Mouse (Mus musculus) heart, embryonic 14.5 days (tissue): Measurements from ENCODE around the gene AC140267.1. TPM values are rescaled to one million over a fixed set of nuclear protein-coding genes. Genes with fewer than 3 reads are reported as not detected.

Source experiments
- ATAC-seq: fragments of 200-750 bp; cut with Nextera tagmentation; 2 replicates; pipeline ENCODE4 v1.8.0; 2017; ENCODE audit warnings: low read depth, moderate TSS enrichment; ENCODE audit not compliant: insufficient number of reproducible peaks, insufficient read depth, low FRiP score
- H3K27ac ChIP-seq, 2 experiments: fragments of 200-500 bp in 1 of 2; fragments of 300-500 bp in 1 of 2; sonication (generic) in 1 of 2; replicated peaks in 1 of 2; 2 replicates each; pipeline ENCODE4 v1.5.1; 2012 to 2014; ENCODE audit warnings: low read depth in 2 of 2, low read length in 2 of 2, control low read depth in 1 of 2, mild to moderate bottlenecking in 1 of 2, mixed read lengths in 1 of 2; ENCODE audit not compliant: control insufficient read depth in 1 of 2, insufficient read depth in 1 of 2
- H3K27me3 ChIP-seq: fragments of 300-500 bp; sonication (generic); 2 replicates; pipeline ENCODE4 v1.6.1; 2014; ENCODE audit warnings: mild to moderate bottlenecking, low read length, control low read depth; ENCODE audit not compliant: control insufficient read depth, insufficient read depth
- H3K36me3 ChIP-seq: fragments of 300-500 bp; sonication (generic); 2 replicates; pipeline ENCODE4 v1.6.1; 2014; ENCODE audit warnings: mild to moderate bottlenecking, control low read depth, low read length, mixed read lengths; ENCODE audit not compliant: control insufficient read depth, insufficient read depth
- H3K4me1 ChIP-seq, 2 experiments: fragments of 200-500 bp in 1 of 2; fragments of 300-500 bp in 1 of 2; sonication (generic) in 1 of 2; 2 replicates each; pipeline ENCODE4 v1.6.1; 2012 to 2014; ENCODE audit warnings: low read length in 2 of 2, control low read depth in 1 of 2, mixed read lengths in 1 of 2; ENCODE audit not compliant: control insufficient read depth in 2 of 2, insufficient read depth in 2 of 2
- H3K4me2 ChIP-seq: fragments of 300-500 bp; sonication (generic); 2 replicates; pipeline ENCODE4 v1.6.1; 2014; ENCODE audit warnings: mild to moderate bottlenecking, low read length
- H3K4me3 ChIP-seq, 2 experiments: fragments of 200-500 bp in 1 of 2; fragments of 300-500 bp in 1 of 2; sonication (generic) in 1 of 2; 2 replicates each; pipeline ENCODE4 v1.5.1; 2012 to 2014; ENCODE audit warnings: low read length in 2 of 2, mild to moderate bottlenecking in 2 of 2, control low read depth in 1 of 2, low read depth in 1 of 2, moderate library complexity in 1 of 2; ENCODE audit not compliant: control insufficient read depth in 1 of 2, insufficient read depth in 1 of 2
- H3K9ac ChIP-seq: fragments of 300-500 bp; sonication (generic); 2 replicates; pipeline ENCODE4 v1.6.1; 2014; ENCODE audit warnings: mild to moderate bottlenecking, low read length
- H3K9me3 ChIP-seq: fragments of 300-500 bp; sonication (generic); 2 replicates; pipeline ENCODE4 v1.6.1; 2016; ENCODE audit warnings: low read length, control low read depth; ENCODE audit not compliant: control insufficient read depth
- WGBS: fragments of 180-500 bp; shearing (Covaris S2); extraction: QIAGEN DNeasy Blood & Tissue Kit; methylation state at CpG from one replicate; pipeline ENCODE4 v1.1.7; 2014; 5-methylcytosine and 5-hydroxymethylcytosine counted together
- polyA plus RNA-seq: library from polyadenylated mRNA; unstranded; fragments of >200 nt; fragmentation: Nextera tagmentation; extraction: Ambion mirVana; gene quantifications from 2 replicates; pipeline ENCODE4 v1.2.1, GENCODE M21; 2014

The AC140267.1 gene
- polyA plus RNA-seq, 1 experiment from 2014 or later, result not detected

DNA sequence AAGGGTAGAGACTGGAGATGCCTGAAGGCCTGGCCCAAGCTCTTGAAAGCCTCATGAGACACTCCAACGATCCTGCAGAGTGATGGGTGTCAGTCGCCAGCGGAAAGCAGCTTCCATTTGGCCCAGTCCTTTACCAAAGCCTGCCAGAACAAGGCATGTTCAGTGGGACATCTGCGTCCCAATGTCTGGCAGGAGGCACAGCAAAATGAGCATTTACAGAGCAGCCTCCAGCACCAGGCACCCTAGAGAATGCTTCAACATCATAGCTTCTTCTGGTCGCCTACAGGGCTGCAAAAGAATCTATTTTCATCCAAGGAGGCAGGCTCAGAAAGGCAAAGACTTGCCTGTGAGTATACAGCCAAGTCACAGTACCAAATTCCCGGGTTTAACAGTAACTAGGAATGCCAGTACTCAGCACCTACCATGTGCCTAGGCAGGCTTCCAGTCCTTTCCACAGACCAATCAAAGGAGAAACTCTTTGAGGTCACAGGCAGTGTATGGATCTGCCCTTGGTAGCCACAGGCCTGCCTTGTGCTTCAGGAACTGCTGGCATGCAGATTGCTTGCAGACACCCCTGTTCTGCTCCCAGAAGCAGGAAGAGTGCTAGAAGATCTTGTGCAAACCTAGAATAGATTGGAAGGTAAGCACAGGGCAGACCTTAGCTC lies 33.4 kb upstream of the AC140267.1 start:
- Histone ChIP-seq H3K4me2 (no peak overlapping the region), H3K36me3 (no peaks in the 10 kb centered on the region), H3K4me1 (no peaks in the 10 kb centered on the region), H3K9ac (no peak overlapping the region), H3K9me3 (no peaks in the 10 kb centered on the region), H3K27ac (no peak overlapping the region), H3K27me3 (no peaks in the 10 kb centered on the region), H3K4me3 (no peak overlapping the region)
- no peak for ATAC-seq
- WGBS, result 68% methylated on average over 6 of the region's 6 CpGs

DNA sequence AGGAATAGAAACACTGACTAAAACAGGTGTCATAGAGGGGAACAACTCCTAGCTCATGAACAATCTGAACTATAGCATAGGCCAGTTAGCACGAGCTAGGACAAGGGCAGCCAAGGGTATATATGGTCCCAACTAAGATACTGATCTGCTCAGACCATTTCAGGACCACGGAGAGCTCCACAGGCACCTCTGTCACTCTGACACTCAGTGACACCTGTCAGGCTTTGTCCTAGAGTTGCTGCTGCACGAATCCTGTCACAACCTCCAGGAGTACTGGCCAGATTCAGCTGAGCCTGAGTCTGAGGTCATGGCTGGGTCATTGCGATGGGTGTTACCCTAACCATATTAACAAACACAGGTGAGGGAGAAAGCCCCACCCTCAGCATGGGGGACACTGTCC lies 32.2 kb upstream of the AC140267.1 start:
- H3K4me1 ChIP-seq, result no peaks in the 10 kb centered on the region

DNA sequence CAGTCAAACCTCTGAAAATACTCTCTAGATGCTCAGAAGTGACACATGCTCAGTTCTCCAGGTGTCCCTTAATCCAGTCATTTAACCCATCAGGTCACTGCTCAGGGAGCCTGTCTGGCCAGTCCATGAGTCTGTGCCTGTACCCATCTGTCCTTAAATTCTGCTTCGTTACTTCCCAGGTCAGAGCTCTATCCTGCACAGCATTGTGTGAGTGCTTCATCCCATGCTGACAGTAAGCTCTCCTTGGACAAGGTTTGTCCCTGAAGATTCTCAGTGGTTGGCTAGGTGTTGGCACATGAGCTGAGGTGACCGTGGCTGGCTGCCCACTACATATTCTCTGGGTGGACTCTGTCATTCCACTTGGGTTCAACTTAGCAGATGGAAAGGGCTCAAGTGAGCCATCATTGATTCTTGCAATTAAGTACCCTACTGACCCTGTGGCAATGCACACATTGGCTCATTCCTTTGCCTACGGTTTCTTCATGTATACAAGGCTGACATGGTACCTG lies 29.5 kb upstream of the AC140267.1 start:
- Histone ChIP-seq H3K4me3 (no peak overlapping the region), H3K4me1 (no peaks in the 10 kb centered on the region), H3K36me3 (no peaks in the 10 kb centered on the region), H3K27me3 (no peaks in the 10 kb centered on the region), H3K27ac (no peak overlapping the region), H3K9me3 (no peaks in the 10 kb centered on the region), H3K4me2 (no peak overlapping the region), H3K9ac (no peak overlapping the region)
- no peak for ATAC-seq
- WGBS, result 79% methylated on average over 3 of the region's 3 CpGs

More for the DNA sequence above, 32.2 kb upstream of the AC140267.1 start:
- Histone ChIP-seq H3K9ac (no peak overlapping the region), H3K9me3 (no peaks in the 10 kb centered on the region), H3K4me3 (no peak overlapping the region), H3K36me3 (no peaks in the 10 kb centered on the region), H3K4me2 (no peak overlapping the region), H3K27me3 (no peaks in the 10 kb centered on the region), H3K27ac (no peak overlapping the region)
- 26% methylated on average over 4 of the region's 4 CpGs for WGBS
- ATAC-seq, result no peak

DNA sequence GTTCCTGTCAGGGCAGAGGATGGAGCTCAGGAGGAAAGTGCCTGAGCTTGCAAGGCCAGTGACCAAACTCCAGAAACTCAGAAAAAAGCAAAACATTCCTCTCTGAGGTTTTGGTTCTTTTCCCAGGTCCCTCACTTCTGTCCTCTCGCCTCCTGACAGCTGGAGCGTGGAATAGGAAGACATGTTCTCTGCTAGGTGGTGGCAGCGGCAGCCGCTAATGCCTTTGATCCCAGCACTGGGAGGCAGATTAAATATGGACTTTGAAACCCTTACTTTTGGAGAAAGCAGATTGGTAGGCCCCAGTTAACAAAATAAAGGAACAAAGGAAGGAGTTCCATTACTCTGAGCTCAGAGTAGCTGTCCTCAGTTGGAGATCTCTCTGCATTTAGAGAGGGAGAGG lies 27.2 kb upstream of the AC140267.1 start:
- Histone ChIP-seq H3K9ac (no peak overlapping the region), H3K4me3 (no peak overlapping the region), H3K36me3 (no peaks in the 10 kb centered on the region), H3K9me3 (no peaks in the 10 kb centered on the region), H3K4me1 (no peaks in the 10 kb centered on the region), H3K27me3 (no peaks in the 10 kb centered on the region), H3K27ac (no peak overlapping the region), H3K4me2 (no peak overlapping the region)
- no peak for ATAC-seq
- 45% methylated on average over 4 of the region's 4 CpGs for WGBS

DNA sequence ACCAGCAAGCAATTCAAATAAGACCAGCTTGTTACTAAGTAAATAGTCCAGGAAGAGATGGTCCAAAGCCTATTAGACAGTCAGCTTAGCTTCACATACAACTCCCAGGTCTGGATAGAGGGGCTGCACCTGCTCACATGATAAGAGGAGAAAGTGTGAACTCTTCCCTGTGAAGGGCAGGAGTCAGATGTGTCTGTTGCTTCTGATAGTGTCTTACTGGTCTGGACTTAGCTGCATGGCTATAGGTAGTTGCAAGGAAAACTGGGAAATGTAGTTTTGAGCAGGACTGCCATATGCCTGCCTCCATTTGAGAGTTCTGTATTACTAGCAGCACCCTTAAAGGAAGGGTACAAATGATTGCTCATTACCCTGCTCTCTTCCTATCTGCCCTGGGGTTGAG lies 21.9 kb upstream of the AC140267.1 start:
- H3K9me3 ChIP-seq, result no peaks in the 10 kb centered on the region
- H3K36me3 ChIP-seq, result no peaks in the 10 kb centered on the region
- H3K9ac ChIP-seq, result no peak overlapping the region
- H3K4me1 ChIP-seq, result no peaks in the 10 kb centered on the region
- H3K4me3 ChIP-seq, result no peak overlapping the region
- no peak overlapping the region for H3K4me2 ChIP-seq
- no peak overlapping the region for H3K27ac ChIP-seq
- no peak for ATAC-seq
- H3K27me3 ChIP-seq, result no peaks in the 10 kb centered on the region

DNA sequence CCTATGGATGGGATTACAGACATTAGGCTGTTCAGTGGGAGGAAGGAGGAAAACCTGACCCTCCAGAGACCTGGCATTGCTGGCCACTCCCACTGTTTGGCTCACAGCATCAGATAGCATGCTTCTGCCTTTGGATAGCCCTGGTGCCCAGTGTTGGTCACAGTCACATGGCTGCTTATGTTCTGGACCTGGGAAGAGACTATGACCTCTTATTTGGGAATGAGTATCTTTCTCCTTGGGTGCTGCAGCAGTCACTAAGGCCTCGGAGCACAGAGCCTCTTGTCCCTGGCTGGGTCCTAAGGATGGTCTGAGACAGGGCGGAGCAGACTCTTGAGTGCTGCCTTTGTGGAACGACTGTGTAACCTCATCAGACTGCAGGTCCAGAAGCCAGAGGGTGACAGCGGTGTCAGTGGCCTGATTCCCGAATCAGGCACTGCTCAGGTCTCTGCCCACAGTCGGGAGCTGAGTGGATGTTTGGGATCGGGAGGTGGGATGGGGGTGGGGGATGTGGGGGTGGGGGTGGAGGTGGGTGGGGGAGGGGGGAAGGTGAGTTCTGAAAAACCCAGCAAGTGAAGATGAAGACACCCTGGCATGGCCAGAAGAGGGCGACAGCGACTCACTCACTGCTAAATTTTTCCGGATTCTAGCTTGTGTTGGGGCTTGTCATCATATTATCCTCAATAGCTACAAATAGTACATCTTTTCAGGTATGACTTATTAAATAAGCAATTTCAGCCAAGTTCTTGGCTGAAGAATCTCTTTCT lies 19.7 kb upstream of the AC140267.1 start:
- Histone ChIP-seq H3K36me3 (no peaks in the 10 kb centered on the region), H3K9ac (no peak overlapping the region), H3K4me1 (peaks cover 6 to 7% of the 10 kb centered on the region in 2 experiments; a peak in 2 of 4 replicates), H3K4me3 (no peak overlapping the region), H3K4me2 (no peak overlapping the region), H3K27ac (no peak overlapping the region), H3K9me3 (no peaks in the 10 kb centered on the region), H3K27me3 (no peaks in the 10 kb centered on the region)
- ATAC-seq, result no peak
- 11% methylated on average over 10 of the region's 10 CpGs for WGBS

DNA sequence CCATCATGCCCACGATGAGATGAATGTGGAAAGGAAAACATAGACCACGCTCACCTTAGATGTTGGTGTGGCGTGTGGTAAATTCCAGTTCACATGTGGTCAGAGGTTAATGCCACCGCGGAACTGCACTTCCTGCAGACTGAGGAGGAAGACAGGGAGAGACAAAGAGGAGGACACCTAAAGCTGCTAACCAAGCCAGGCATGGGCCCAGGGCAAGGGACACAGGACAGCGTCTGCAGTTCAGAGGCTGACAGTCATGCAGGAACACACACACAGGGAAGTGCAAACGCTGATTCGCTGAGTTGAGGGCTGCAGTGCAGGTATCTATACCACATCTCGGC lies 19.2 kb upstream of the AC140267.1 start:
- Histone ChIP-seq H3K27ac (no peak overlapping the region), H3K27me3 (no peaks in the 10 kb centered on the region), H3K9me3 (no peaks in the 10 kb centered on the region), H3K9ac (no peak overlapping the region), H3K4me2 (no peak overlapping the region), H3K4me1 (peaks cover 6 to 7% of the 10 kb centered on the region in 2 experiments; a peak in 2 of 4 replicates), H3K4me3 (no peak overlapping the region), H3K36me3 (no peaks in the 10 kb centered on the region)
- ATAC-seq, result no peak
- 53% methylated on average over 9 of the region's 9 CpGs for WGBS
